Mouse (Mus musculus): ENCODE data around the gene Coq5. TPM values are rescaled to one million over a fixed set of nuclear protein-coding genes. Genes with fewer than 3 reads are reported as not detected.
"Not testable (repeated sequence)": the region's sequence is repeated elsewhere in the genome, so short reads cannot be mapped to it uniquely, and the experiment has no call there.

Gene Coq5
- total RNA-seq, 2 experiments from 2014 or later: 64.5 to 81.1 TPM

DNA sequence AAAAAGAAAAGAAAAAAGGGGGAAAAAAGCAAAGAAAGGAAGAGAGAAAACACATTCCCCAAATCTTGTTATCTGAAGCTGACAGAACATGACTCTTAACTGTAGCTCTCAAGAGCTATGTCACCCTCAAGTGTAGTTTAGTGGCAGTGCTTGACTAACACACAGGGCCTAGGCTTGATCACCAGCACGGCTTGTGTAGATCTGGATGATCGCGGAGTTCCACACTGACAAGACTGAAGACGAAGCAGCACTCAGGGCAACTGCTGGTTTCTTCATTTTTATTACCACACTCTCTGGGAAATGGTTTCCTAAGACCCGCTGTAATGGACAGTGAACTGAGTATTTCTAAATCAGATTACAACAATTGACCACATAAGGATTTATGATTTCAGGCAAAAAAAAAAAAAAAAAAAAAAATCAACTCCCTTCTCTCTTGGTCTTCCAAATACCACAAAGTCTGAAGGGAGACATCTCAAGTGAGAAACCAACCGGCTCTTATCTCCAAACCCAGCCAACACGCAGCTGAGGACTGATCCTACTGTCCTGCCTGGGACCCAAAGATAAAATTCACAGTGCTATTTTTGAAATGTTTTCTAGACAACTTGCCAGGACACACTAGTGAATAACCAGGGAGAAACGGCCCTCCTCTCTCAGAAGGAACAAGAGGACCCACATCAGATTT is 12.5 kb upstream of the Coq5 start:
- DNase-seq: no peak

DNA sequence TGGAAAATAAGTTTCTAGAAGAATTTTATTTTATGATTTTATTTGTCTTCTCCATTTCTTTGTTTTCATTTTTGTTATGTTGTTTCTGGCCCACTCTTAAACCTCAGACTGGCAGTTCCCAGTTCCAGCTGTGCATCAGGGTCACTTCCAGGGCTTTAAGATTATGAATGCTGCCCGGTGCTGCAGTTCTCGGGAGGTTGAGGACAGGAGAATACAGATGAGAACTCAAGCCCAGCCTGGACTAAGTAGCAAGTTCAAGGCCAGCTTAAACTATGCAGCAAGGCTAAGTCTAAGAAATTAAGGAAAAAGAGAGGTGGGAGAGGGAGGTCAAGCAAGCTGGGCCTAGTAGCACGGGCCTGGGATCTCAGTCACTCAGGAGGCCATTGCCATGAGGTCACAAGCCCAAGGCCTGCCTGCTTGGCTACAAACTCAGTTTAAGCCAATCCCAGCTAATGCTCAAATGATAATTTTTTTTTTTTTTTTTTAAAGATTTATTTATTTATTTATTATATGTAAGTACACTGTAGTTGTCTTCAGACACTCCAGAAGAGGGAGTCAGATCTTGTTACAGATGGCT is 11.9 kb upstream of the Coq5 start:
- DNase-seq: no peak

DNA sequence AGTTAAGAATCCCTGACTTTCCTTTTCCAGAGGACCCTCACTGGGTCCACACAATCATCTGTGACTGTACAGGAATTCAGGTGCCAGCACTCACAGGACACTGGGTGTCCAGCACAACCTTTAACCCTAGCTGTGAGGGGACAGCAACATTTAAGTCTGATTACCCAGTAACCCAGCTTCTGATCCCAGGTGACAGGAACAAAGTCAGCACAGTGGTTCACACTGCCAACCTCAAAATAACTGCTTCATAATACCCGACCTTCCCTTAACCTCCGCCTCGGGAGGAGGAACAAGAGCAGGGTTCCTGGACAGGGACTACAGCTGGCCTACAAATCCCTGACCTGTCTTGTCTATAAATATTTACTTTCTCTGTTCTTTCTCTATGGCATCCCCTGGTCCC is 11.2 kb upstream of the Coq5 start:
- DNase-seq: no peak

DNA sequence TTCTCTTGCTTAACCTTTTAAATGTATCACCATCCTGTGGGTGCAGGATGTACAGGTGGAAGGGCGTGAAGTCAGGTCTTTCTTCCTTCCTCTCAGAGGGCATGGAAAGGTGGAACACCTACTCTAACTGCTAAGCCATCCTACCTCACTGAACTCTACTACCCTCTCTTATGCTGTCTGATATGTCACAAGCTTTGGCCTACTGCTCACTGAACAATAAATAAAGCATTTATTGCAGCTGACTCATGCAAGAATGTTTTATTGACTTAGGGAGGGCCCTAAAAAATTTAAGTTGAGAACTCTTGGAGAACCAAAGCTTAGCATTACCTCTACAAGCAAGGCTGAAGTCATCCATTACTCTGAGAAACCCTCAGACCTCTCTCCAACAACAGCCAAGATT is 9.5 kb upstream of the Coq5 start:
- no peak for DNase-seq

DNA sequence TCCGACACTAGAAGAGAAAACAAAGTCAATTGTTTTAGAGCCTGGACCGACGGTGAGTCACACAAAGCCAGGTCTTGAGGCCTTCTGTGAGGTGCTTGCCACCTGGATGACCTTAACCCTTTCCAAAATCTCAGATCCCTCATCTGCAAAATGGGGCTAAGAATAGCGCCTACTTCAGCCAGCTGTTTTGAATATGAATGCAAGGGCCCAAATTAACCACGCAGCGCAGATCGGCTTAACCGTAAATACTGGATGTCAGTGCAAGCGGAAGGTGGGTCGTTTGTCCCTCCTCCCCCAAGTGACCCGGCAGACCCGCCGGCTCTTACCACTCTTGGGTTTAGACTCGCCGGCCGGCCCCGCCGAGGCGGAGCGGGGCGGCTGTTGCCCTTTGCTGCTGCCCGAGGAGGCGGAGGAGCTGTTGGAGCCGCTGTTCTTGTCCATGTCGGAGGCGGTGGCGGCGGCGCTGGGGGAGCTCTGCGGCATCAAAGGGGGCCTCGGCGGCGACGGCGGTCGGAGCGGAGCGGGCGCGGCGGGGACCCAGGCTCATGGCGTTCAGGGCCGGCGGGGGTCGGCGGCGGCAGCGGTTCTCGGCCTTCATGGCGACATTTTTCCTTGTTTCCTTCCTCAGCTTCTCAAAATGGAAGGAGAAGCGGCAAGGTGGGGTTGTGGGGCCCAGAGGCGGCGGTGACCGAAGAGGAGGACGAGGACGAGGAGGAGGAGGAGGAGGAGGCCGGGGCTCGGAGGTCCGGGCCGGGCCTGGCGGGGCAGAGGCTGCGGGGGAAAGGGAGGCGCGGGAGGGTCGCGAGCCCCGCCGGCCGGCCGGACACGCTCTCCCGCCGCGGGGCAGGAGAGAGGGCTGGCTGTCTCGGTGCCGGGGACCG is 7.3 kb upstream of the Coq5 start:
- DNase-seq: peak; percentile 54

DNA sequence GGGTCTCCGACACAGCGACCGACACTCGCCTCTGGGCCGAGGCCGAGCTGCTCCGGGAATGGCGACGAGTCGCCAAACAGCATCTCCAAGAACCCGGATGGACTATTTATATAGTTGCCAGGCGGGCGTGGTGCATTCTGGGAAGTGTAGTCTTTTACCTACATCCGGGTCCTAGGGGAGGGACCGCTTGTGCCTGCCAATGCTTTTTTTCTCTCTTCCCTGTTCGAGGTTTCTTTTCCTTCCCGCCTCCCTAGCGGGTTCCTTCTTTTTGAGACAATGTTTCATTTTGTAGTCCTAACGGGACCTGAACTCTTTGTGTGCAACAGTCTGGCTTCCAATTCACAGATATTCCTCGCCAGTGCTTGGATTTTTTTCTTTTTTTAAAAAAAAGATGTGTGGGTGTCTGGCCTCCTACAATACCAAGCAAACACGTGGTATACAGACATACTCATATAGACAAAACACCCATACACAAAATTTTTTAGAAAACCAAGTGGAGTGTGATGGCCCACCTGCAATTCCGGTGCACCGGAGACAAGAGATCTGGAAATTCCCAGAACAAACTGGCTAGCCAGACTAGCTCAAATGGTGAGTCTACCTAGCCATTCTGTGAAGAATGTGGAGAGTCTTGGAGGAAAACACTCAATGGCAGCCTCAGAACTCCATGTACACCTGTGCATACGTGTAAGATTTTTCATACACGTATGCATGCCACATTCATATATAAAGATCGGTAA is 6.5 kb upstream of the Coq5 start, which contains the start of gene Rnf10:
Gene Rnf10, minus strand, starts transcription at position 87 of the 737 bp plus-strand sequence.
- peak; percentile 93 for DNase-seq

DNA sequence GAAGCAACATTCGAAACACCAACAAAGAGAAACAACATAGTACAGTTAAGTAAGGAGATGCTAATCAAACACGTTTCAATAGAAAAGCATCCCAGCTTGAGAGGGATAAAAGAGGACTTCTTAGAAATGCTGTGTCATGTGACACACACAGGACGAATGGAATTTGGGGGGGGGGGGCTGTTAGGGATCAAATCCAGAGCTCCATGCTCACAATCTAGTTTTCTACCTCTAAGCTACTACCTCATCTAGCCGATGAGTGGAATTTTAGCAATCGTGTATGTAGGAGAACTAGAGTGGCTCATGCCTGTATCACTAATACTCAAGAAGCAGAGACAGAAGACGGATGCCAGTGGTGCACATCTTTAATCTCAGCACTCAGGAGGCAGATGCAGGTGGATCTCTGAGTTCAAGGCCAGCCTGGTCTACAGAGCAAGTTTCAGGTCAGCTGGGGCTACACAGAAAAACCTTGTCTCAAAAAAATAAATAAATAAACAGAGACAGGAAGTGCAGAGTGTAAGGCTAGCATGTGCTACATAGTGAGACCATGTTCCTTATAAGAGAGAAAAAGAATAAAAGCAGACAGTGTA is 5.8 kb upstream of the Coq5 start:
- no peak for DNase-seq

DNA sequence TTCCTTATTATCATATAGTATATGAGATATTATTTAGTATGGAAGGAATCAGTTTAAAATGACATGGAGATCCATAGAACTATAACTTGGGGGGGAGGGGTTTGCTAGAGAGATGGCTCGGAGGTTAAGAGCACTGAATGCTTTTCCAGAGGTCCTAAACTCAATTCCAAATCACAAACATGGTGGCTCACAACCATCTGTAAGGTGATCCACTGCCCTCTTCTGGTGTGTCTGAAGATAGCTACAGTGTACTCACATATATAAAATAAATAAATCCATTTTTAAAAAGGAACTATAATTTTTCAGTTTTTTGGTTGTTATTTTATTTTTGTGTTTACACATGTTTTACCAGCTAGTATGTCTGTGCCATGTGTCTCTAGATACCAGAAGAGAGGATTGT is 5.1 kb upstream of the Coq5 start:
- no peak for DNase-seq

DNA sequence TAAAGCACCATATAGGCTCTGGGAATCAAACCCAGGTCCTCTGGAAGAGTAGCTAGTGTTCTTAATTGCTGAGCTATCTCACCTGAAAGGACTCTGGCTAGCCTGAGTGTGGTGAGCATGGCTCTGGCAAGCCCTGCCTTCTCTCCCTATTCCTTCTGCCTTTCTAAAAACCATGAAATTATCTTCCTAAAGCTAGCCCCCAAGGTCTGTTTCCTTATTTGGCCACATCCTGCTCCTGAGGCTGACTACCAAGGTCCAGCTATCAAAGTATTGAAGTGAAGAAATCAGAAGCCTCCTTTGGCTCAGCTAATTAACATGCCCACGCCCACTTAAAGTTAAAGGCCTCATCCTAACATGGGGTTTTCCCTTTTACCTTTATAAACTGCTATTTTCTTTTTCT is 4.7 kb upstream of the Coq5 start:
- DNase-seq: no peak

DNA sequence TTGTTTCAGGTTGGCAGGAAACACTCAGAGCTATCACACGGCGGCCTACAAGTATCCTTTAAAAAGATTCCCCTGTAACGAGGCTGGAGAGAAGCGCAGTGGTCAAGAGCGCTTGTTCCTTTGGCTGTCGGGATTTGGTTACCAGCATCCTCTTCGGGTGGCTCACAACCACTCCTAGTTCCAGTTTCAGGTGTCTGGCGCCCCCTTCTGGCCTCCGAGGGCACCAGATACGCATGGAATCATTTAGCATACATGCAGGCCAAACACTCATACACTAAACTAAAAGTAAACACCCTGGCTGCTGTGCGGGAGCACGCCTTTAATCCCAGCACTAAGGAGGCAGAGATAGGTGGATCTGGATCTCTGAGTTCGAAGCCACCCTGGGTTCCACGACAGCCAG is 3.5 kb upstream of the Coq5 start:
- no peak for DNase-seq

DNA sequence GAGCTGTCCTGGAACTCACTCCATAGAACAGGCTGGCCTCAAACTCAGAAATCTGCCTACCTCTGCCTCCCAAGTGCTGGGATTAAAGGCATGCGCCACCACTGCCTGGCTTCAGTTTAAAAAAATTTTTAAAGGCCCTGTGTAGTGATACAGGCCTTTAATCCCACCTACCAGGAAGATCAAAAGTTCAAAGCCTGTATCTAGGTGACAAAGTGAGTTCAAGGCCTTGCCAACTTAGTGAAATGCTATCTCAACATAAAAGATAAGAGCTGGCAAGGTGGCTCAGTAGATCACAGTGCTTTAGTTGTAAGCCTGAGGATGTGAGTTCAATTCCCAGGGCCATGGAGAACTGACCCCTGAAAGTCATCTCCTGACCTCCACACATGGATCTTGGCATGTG is 1.4 kb upstream of the Coq5 start:
- DNase-seq: no peak

DNA sequence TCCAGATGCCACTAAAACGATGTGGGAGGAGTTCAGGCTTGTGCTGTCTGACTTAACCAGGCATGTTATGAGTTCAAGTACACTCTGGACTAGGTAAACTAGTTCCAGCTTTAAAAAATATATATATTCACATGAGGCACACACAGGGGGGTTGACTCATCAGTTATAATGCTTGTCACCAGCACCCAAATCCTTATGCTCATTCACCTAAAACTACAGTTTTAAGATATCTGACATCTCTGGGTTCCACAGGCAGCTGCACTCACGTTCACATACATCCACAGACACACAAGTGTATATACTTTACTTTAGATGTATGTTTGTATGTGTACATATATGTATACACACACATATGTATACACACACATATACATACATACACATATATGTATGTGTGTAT is 681 bp upstream of the Coq5 start:
- DNase-seq: no peak

DNA sequence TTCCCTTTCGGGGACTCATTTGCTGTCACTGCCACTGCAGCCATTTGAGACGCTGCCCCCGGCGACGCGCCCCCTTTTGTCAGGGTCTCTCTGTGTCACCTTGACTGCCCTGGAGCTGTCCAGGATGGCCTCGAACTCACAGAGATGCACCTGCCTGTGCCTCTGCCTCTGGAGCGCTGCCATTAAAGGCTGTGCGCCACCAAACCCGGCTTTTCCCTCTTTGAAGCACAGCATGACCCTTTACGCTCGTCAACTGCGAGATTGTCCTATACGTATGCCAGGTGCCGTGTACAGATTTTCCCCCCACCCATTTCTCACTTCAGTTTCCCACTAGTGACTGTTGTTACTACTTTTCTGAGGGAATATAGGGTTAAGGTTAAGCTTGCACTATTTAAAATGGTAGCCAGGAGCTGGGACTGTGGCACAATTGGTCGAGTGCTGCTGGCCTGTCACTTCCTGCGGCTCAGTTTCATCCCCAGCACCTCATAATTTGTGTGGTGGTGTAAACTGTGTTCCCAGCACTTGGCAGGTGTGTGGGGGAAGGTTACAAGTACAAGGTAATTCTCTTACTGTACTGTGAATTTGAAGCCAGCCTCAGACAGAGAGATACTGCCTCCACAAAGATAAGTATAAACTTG is 703 bp downstream of the Coq5 start:
- peak; percentile 31 for DNase-seq

DNA sequence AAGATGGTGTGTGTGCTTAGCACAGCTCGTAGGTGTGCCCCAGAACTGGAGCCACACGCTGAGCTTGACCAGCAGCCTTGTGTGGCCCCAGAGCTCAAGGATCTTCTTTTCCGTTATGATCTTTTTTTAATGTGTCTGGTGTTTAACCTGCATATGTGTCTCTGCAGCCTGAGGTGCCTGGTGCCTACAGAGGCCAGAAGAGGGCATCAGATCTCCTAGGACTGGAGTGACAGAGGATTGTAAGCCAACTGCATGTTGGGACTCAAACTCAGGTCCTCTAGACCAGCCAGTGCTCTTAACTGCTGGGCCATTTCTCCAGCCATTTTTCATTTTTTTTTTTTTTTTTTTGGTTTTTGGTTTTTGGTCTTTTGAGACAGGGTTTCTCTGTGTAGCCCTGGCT is 5.3 kb downstream of the Coq5 start:
- DNase-seq: no peak

DNA sequence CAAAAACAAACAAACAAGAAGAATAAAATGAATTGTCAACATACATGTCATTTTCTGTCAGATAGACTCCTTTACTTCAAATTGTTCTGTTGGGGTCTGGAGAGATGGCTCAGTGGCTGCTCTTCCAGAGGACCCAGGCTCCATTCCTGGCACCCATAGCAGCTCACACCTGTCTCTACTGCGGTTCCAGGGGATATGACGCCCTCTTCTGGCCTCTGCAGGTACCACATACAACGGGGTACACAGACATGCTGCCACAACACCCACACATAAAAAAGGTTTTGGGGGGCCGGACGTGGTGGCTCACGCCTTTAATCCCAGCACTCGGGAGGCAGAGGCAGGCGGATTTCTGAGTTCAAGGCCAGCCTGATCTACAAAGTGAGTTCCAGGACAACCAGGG is 14.7 kb downstream of the Coq5 start:
- DNase-seq: no peak

DNA sequence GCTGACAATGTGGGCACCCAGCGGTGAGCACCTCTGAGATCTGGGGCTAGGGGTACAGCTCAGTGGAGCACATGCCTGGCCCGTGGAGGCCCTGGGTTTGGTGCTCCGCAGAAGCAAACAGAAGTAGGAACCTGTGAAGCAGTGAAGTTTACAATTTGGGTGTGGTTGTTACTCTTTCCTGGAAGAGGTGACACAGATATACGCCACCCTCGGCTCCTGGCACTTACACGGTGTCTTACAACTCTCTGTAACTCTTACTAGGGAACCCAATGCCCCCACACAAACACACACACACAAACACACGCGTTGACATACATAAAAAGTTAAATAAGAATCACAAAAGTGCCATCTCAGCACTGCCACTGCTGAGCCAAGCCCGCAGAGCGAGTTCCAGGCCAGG is 16.9 kb downstream of the Coq5 start:
- DNase-seq: no peak

DNA sequence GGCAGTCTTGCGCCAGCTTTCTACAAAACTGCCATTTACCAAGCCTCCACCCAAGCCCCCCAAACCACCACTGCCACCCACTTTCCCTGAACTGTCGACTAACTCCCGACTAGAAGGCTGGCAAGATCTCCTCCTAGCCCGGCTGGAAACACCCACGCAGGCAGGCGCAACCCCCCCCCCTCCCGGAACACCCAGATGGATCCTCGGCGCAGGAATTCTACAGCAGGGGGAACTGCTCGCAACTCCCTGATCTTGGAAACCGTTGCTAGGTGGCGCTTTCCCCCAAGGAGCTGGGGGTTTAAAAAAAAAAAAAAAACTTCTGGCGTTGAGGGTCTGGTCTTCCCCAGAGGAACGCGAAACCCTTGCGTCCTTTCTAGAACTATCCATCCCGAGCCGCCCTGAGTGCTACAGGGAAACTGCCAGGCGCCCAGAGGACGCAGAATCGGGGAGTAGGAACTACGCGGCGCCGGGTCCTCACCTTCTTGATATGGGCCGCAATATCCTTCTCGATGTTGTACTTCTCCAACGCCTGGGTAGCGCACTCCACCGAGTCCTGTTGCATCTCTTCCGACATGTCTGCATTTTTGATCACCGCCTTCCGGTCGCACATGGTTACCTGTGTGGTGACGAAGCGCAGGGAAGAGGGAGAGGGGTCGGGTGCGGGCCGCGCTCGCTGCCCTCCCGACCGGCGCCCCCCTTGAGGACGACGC is 20.7 kb downstream of the Coq5 start:
- DNase-seq: peak; percentile 38

DNA sequence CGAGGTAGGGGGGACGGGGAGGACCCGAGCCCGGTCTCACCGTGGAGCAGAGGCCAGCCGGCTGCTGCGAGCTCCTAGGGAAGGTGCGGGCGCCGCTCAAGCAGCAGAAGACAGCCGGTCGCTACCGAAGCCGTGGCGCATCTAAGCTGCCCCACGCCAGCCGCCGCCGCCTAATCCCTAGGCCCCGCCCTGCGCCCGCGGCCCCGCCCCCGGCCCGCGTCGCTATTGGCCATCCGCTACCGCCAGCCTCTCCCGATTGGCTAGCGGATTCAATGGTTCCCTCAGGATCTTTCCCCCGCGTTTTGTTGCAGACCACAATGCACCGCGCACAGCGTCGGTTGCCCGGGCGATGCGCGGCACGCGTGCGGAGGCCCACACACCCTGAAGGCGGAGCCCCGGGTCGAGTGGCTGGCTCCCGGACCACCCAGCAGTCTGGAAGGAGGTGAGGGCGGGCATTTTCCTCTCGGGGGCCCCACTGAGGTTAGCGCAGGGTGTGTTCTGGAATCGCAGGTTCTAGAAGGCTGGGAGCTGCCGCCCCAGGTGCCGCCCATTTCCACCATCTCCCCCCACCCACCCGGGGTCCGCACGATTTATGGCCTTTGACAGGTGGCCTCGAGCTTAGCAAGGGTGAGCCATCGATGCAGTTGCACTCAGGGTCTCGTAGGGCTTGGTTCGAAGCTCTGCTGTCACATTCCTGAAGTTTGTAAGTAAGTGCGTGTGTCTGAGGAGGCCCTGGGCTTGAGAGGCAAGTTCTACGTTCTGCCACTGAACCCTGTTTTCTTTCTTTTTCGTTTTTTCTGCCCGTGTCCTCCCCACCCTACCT is 21.5 kb downstream of the Coq5 start, which contains the start of gene Dynll1:
Gene Dynll1, minus strand, starts transcription at position 208 of the 823 bp plus-strand sequence.
- peak; percentile 99 for DNase-seq

DNA sequence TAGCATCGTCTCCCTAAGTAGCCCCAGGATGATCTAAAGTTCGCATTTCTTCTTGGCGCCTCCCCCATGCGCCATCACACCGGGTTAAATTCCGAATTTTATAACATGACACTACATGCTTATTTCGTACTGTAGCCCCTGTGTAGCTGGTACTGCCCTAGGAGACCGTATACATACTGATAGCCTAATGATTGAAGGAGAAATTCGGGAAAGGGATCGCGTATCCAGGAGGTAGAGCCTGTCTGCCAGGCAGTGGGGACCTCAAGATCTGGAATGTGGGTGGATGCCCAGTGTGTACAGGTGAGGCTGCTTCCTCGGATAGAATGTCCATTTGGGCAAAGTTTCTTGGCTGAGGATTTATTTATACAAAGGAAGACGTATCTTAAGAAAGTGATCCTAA is 22.1 kb downstream of the Coq5 start:
- DNase-seq: no peak

DNA sequence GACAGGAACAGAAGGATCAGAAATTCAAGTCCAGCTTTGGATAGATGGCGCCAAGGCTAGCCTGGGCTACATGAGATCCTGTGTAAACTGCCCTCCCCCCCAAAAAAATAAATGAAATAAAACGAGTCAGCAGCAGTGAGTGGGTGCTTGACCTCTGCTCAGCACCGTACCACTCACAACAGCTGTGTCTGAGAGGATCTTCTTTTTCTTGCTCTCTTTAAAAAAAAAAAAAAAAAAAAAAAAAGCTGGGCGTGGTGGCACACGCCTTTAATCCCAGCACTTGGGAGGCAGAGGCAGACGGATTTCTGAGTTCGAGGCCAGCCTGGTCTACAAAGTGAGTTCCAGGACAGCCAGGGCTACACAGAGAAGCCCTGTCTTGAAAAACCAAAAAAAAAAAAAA is 22.7 kb downstream of the Coq5 start:
- not testable (repeated sequence) for DNase-seq
